Mouse (Mus musculus) thymus, postnatal 10 days (tissue): ENCODE data around the gene Rgs14.
A peak's percentile ranks its signal among the peaks of the same experiment; 100 is the strongest.

Experiments
- DNase-seq, 2 experiments: peaks; one replicate each; pipeline ENCODE4 v3.0.0; 2021; ENCODE audit warnings: low spot score in 2 of 2

Rgs14 gene

DNA sequence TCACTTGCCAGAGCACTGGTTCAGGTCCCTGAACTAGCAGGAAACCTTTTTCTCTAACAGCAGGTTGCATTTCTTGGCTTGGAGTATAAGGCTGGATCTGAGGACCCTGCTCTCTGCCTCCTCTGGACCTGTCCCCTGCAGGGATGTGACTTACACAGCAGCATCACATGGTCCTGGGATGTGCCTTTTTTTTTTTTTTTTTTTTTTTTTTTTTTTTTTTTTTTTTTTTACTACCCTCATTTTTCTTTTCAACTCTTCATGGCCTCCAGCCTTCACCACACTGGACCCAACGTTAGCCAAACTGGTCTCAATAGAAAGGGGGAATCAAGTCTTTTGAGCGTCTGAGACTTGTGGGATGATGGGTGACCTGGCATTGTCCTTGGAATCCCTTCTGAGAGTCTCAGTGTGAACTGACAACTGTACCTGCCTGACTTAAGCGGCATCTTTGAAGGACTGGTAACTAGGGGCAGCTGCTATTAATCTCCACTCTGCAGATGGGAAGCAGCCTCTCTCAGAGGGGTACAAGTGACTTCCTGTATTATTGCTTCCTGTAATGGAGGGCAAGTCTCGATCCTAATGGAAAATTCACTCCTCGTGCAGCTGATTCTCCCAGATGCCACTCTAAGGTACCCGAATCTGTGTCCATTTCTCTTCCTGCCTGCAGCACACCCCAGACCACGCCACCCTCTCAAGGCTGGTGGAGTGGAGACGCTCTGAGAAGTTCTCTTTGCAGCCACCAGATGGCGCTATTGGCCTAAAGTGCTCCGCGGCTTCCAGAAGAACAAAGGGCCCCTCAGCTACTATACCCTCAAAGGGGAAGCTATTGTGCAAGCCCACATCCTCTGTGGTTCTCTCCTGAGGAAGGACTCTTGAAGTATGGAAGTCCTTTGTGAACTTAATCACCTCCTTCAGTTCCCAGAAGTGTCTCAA is 35.6 kb downstream of the Rgs14 start:
- DNase-seq = peak; percentile 79 to 91

DNA sequence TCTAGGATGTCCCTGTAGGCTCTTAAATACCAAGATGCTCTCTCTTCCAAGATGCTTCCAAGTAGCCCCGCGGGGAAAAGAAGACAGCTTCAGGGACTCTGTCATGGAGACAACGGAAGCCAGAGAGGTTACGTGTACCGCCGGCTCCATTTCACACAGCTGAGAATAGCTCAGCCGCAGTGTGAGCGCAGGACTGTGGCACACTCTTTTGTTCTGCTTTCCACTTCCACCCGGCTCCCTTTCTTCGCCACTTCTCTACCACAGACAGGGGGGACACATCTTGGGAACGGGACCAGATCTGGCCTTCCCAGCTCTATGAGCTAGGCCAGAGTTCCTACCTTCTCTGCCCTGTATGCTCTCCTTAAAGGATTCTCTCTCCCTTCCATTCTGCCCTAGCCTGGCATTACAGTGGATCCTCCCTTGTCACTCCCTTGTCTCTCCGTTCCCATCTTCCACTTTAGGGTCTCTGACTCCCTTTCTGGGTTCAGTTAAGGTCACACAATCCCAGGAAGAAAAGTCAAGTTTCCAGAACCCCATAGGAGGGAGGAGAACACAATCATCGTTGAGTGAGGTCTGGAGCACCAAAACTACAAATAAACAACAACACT is 36.4 kb downstream of the Rgs14 start:
- peak; percentile 64 for DNase-seq

DNA sequence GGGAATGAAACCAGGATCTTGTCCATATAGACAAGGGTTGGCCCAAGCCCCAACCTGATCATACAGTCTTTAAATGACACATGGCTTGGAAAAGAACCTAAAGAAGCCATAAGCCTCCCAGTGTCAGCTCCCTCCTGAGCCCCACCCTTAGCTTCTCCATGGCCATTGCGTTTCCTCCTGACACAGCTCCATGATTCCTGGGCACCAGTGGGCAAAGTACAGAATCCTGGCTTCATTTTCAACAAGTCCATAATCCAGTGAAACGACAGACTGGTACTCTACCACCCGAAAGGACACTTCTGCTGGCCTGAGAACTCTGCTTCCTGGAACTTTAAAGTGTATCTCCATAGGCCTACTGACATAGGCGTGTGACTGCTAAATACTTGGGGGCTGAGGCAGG is 37.8 kb downstream of the Rgs14 start:
- DNase-seq = no peak

DNA sequence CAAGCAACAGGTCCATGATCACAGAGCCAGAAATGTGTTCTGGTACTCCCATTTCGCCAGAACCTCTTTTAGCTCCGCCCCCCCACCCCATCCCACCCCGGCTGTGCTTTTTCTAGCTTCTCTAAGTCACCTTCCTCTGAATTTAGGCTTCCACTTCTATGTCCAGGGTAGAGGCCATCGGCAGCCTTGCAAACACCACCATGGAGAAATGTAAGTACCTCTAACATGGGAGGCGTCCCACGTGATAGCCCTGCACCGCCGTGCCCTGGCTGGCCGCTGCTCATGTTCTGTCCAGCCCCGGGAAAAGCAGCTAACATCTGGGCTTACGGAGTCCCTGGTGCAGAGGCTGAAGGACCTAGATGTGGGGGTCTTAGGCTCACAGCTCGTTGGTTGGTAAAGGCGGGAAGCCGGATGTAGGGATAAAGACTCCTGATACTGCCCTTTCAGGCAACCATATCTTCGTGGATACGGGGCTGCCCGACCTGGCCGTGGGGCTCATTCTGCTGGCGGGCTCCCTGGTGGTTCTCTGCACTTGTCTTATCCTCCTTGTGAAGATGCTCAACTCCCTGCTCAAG is 39.1 kb downstream of the Rgs14 start:
- DNase-seq = no peak

DNA sequence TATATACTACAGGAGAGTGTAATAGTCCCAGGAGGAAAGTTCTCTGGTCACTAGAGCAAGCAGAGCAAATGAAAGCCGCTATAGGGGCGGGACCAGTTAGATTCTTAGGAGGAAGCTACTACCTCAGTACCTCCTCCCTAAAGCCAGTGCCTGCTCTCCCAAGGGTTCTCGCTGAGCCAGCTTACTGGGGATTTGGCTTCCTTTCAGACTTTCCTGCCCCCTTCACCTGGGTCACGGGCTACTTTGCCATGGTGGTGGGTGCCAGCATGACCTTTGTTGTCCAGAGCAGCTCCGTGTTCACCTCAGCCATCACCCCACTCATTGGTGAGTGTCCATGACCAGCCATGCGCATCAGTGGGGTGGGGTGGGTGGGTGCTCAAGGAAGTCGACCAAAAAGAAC is 42.3 kb downstream of the Rgs14 start:
- DNase-seq = no peak

DNA sequence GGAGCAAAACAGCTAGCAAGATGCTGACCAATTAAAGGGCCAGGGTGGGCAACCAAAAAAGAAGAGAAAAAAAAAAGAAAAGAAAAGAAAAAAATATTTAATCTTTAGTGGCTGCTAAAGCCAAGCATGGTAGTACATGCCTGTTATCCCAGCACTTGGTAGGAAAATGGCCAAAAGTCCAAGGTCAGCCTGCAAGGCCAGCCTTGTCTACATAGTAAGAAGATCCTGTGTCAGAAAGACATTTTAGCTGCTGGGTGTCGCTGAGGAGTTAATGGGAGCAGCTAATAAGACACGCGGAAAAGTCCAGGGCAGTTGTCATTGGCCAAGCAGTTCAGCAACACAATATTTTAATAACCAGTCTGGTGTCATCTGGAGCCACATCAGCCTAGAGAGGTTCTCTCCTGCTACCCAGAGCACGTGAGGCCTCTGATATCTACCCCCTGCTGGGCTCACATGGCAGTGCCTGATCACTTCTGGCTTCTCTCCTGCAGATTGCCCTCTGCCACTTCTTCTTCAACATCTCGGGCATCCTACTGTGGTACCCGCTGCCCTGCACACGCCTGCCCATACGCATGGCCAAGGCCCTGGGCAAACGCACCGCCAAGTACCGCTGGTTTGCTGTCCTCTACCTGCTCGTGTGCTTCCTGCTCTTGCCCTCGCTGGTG is 43.2 kb downstream of the Rgs14 start:
- no peak for DNase-seq

DNA sequence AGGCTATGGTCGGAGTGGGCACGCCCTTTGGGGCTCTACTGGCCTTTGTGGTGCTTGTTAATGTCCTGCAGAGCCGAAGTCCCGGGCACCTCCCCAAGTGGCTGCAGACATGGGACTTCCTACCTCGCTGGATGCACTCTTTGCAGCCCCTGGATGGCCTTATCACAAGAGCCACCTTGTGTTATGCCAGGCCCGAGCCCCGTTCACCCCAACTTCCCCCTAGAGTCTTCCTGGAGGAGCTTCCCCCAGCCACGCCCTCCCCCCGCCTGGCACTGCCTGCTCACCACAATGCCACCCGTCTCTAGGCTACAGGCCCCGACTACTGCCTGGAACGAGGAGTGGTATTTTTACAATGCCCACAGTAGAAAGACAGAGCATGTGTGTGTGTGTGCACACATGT is 43.8 kb downstream of the Rgs14 start:
- no peak for DNase-seq

DNA sequence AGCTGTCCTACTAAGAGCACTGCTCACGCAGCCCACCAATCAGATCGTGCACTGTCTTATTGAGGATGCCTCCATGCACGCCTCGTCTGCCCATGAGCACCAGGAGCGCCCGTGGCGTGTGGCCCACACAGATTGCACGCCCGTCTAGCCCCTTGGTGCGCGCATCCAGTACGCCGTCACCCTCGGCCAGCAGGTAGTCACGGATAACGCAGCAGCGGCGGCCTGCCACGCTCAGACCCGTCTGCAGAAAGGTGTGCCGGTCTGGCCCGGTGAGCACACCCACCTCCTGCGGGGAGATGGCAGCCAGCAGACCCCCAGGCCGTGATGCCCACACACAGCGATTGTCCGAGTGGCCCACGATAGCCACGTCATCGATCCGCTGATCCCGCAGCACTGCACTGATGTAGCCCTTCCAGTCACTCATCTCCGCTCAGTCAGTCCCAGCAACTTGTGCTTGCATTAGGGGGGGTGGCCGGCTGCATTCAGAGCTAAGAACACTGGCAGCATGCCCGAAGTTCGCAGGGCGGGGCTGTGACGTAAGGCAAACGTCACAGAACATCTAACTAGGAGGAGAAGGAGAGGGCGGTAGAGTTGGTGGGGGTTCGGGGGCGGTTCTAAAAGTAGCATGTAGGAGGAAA is 45.3 kb downstream of the Rgs14 start, which contains the start of gene Pfn3:
Gene Pfn3 (minus strand): TSS at position 490 of the 638 bp plus-strand sequence.
- no peak for DNase-seq

DNA sequence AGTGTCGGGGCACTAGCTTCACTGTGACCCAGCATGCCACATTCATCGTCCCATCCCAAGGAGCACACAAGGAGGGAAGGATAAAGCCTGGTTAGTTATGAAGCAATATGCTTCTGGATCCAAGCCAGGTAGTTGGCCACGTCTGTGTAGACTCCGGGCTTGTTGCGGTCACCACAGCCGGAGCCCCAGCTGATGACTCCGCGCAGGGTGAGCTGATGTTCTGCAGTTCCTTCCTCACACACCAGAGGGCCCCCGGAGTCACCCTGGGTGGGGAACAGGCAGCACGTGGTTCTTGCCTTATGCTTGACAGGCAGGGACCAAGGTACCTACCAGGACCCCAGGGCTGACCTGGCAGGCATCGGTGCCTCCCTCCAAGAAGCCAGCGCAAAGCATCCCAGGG is 48.5 kb downstream of the Rgs14 start:
- DNase-seq = peak; percentile 83 to 93

DNA sequence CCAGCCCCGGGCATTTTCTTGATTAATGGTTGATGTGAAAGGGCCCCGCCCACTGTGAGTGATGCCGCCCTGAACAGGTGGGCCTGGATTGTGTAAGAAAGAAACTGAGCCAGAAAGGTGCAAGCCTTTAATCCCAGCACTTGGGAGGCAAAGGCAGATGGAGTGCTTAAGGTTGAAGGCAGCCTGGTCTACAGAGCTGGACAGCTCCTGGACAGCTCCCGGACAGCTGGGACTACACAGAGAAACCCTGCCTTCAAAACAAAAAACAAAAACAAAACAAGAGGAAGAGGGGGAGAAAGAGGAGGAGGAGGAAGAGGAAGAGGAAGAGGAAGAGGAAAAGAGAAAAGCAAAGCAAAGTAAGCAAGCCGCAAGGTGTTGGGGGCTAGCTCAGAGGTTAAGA is 49.6 kb downstream of the Rgs14 start:
- no peak for DNase-seq

DNA sequence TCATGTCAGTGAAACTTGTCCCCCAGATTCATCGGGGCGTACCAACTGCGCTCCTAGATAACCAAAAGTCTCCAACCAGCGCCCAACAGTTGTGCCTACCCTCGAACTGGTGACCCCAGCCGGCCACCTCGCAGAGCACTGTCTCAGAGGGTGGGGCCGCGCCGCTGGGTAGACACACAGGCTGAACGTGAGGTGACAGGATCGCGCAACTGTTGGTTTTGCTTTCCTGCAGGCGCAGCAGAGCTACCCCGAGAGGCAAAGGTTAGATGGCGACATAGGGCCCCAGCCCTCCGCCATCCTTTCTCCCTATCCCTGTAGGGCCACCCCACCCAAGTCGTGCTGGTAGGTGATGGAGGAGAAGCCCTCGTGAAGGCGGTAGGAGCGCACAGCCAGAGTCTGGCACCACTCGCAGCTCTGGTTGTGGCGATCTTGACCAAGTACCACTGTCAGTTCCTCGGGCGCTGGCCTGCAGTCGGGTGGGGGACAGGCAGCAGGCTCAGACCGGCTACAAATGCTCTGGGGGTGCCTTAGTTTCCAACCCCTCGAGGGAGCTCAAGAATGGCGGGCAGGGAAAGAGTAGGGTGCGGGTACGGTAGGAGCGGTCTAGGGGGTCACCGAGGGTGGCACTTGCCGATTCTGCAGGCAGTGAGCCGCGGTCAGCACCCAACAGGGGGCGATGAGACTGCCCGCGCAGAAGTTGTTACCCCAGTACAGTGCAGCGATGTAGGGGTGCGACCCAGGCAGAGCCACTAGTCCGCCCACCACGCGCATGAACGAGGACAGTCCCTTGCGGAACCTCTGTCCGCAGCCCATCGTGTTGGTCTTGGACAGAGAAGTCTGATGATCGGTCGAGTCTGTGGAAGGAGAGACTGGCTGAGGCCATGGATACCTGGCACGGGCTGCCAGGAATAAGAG is 50.7 kb downstream of the Rgs14 start:
- DNase-seq = no peak

DNA sequence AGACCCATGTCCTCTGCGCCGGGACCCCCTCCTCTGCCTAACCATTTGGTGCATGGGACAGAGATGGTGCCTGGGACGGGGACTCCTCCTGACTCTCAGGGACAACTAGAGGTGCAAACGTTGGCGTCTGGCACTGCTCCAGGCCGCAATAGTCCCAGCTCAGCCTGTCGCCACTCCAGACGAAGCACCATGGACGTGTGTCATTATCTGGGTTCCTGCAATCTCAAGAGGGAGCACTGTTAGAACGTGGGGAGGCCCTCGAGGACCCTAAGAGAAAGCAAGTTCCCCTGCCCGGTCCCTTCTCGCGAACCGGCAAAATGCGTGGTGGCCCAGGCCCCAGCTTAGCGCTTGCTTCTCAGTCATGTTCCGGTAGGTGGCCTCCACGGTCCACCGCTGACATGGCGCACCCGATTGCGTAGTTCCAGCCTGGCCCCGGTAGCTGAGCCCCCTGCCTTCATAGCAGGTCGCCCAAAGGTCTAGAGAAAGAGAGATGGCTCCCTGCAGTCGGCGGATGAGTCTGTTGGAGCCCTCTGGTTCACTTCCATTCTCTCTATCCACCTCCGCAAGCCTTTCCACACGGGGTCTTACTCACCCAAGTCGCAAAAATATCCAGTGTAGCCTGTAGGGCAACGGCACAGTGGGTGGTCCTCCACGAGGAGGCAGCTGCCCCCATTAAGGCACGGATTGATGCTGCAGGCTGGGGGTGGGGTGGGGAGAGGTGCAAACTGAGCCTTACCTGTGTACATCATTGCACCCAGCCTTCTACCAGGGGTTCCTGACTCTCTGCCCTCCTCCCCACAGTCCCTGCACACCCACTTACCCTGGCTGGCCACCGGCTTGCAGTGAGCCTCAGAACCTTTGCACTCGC is 51.6 kb downstream of the Rgs14 start:
- peak; percentile 76 to 84 for DNase-seq

DNA sequence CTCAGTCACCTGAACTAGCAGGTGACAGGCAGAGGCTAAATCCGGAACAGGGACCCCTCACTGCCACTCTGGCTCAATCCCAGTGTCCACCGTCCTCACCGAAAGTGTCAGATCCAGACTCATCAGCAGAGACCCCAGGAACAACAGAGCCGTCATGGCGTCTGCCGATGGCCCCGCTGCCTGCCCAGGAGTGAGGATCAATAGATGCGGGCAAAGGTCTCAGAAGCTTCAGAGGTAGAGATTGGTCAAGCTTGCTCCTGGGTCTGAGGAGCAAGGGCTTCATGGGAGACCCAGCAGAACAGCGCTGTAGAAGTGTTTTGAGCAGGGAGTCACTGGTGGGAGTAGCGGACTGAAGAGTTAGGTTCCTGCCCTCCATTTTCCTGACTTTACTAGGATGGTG is 57.1 kb downstream of the Rgs14 start, which contains the start of gene F12:
Gene F12 (minus strand): TSS at position 181 of the 400 bp plus-strand sequence.
- no peak for DNase-seq

DNA sequence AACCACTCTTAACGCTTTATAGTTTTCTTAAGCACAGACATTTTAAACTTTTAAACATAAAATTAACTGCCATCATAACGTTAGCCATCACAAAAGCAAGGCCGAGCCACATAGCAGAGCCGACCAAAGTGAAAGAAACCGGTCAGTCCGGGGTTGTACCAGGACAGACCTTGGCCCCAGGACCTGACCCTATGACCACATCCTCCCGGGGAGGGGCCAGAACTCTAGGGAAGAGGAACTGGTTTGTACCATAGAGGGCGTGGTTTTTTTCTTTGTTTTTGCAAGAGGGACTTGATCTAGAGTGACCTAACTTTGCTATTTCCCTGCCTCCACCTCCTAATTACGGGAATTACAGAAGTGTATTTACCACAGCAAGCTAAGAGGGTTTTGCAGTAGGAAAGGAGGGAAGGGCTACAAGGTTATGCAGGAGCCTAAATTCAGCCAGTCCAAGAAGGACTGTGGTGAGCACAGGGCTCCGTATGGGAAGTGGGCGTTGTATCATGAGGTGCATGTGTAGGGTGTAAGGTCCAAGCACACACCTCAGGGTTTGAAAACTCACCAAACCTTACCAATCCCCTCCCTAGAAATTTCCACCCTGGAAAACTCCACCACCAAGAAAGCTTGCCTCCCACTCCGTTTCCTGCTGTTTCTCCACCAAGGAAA is 59.8 kb downstream of the Rgs14 start:
- no peak for DNase-seq

DNA sequence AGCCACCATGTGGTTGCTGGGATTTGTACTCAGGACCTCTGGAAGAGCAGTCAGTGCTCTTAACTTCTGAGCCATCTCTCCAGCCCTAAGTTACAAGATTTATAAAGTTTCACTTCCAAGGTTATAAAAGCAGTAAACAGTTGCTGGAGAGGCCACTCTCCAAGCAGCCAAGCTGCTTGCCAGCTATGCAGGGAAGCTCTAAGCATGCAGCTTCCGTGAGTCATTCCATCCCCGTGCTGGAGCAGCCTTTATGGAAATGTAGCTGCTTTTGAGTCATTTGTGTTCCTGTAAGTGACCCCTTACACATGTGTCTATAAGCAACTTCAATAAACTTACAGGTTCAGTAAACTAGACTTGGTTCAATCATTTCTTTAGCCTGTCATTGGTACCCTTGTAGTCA is 61.0 kb downstream of the Rgs14 start:
- no peak for DNase-seq

DNA sequence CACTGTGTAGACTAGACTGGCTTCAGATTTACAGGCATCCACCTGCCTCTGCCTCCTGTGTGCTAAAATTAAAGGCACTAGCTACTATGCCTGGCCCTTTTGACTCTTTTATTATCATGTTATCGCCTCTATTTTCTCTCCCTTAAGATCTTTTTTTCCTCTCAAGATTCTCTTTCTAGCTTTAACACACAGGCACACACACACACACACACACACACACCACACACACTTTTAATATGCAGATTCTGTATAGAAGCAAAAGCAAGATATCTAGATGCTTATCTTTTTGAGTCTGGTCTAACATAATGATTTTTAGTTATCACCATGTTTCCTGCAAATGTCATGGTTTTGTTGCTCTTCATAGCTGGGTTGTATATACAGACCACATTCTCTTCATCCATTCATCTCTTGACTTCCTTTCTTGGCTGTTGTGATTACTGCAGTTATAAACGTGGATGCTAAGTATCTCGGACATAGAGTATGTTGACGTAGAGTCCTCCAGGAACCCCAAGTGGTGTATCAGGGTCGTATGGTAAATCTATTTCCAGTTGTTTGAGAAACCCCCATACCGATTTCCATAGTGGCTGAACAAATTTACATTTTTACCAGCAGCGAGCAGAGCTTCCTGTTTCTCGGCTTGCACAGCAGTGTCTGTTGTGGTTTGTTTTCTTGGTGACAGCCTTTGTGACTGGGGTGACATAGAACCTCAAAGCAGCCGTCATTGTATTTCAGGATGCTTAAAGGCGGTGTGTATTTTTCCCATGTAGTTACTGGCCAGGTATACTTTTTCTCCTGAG is 62.6 kb downstream of the Rgs14 start:
- peak; percentile 58 to 68 for DNase-seq
